Mouse (Mus musculus): ENCODE data around the gene Ppef2.

The Ppef2 gene

GRCm38 (mm10) chr5:92239333-92240232 lies 16.5 kb downstream of the Ppef2 start:
- peak; percentile 45 for DNase-seq (ENCODE audit: low read depth, low spot score)

- DNase-seq (ENCODE audit: low read depth, low spot score), result no peak
These were observed 21.0 kb downstream of the Ppef2 start for GRCm38 (mm10) chr5:92234939-92235557.

- no peak for DNase-seq (ENCODE audit: low read depth, low spot score)
These were observed 22.7 kb downstream of the Ppef2 start for GRCm38 (mm10) chr5:92233366-92233765.

- DNase-seq (ENCODE audit: low read depth, low spot score), result no peak
These were observed 24.2 kb downstream of the Ppef2 start for GRCm38 (mm10) chr5:92231836-92232235.

GRCm38 (mm10) chr5:92230306-92230705 lies 25.8 kb downstream of the Ppef2 start:
- DNase-seq (ENCODE audit: low read depth, low spot score), result no peak

GRCm38 (mm10) chr5:92229514-92229913 lies 26.6 kb downstream of the Ppef2 start:
- DNase-seq (ENCODE audit: low read depth, low spot score), result no peak

GRCm38 (mm10) chr5:92228776-92229175 lies 27.3 kb downstream of the Ppef2 start:
- no peak for DNase-seq (ENCODE audit: low read depth, low spot score)

GRCm38 (mm10) chr5:92227782-92228181 lies 28.3 kb downstream of the Ppef2 start:
- no peak for DNase-seq (ENCODE audit: low read depth, low spot score)

GRCm38 (mm10) chr5:92220287-92220902 lies 35.7 kb downstream of the Ppef2 start:
- no peak for DNase-seq (ENCODE audit: low read depth, low spot score)

- no peak for DNase-seq (ENCODE audit: low read depth, low spot score)
These were observed 36.3 kb downstream of the Ppef2 start for GRCm38 (mm10) chr5:92219826-92220225.

- DNase-seq (ENCODE audit: low read depth, low spot score), result no peak
These were observed 36.9 kb downstream of the Ppef2 start for GRCm38 (mm10) chr5:92218915-92219793.

GRCm38 (mm10) chr5:92215308-92215707 lies 40.8 kb downstream of the Ppef2 start, which contains the start of gene U90926:
TSS of gene U90926 (minus strand) at chr5:92215408.
- DNase-seq (ENCODE audit: low read depth, low spot score), result no peak

GRCm38 (mm10) chr5:92212231-92212630 lies 43.8 kb downstream of the Ppef2 start:
- no peak for DNase-seq (ENCODE audit: low read depth, low spot score)

- DNase-seq (ENCODE audit: low read depth, low spot score), result no peak
These were observed 45.9 kb downstream of the Ppef2 start for GRCm38 (mm10) chr5:92210205-92210604.

- no peak for DNase-seq (ENCODE audit: low read depth, low spot score)
These were observed 50.0 kb downstream of the Ppef2 start for GRCm38 (mm10) chr5:92206121-92206520.

GRCm38 (mm10) chr5:92205706-92206105 lies 50.4 kb downstream of the Ppef2 start:
- DNase-seq (ENCODE audit: low read depth, low spot score), result no peak

- no peak for DNase-seq (ENCODE audit: low read depth, low spot score)
These were observed 50.9 kb downstream of the Ppef2 start for GRCm38 (mm10) chr5:92205184-92205583.

GRCm38 (mm10) chr5:92204162-92205036 lies 51.7 kb downstream of the Ppef2 start:
- DNase-seq (ENCODE audit: low read depth, low spot score), result no peak

- DNase-seq (ENCODE audit: low read depth, low spot score), result no peak
These were observed 57.8 kb downstream of the Ppef2 start for GRCm38 (mm10) chr5:92198266-92198665.

All from mesoderm, embryonic 11.5 days (tissue).